Mouse (Mus musculus) G1E (cell line): ENCODE measurements at regions not wholly inside any gene's neighbourhood (a gene's known extent, or its start where the extent isn't known, plus 50 kb on each side); places are given as distances from the start of the nearest gene placed in this dataset.

ENCODE experiments used
- ATAC-seq: 2 replicates; pipeline ENCODE4 v1.8.0; 2016; ENCODE audit warnings: mild to moderate bottlenecking; ENCODE audit not compliant: insufficient number of reproducible peaks, poor library complexity, low FRiP score, severe bottlenecking; ENCODE audit errors: extremely low read depth
- DNase-seq: peaks from one replicate; pipeline ENCODE4 v3.0.0; 2012; ENCODE audit warnings: low spot score
- H3K27me3 ChIP-seq: 2 replicates; pipeline ENCODE4 v1.6.1; 2012; ENCODE audit warnings: mild to moderate bottlenecking, low read length, inconsistent platforms; ENCODE audit not compliant: insufficient read depth
- H3K36me3 ChIP-seq: replicated peaks from 2 replicates; pipeline ENCODE3; 2012; ENCODE audit warnings: mild to moderate bottlenecking, inconsistent platforms
- H3K4me1 ChIP-seq: 2 replicates; pipeline ENCODE4 v1.6.1; 2012; ENCODE audit warnings: low read depth, low read length, inconsistent platforms, mixed read lengths; ENCODE audit not compliant: insufficient read depth
- H3K4me3 ChIP-seq: 2 replicates; pipeline ENCODE4 v1.5.1; 2012; ENCODE audit warnings: low read depth, mild to moderate bottlenecking, inconsistent platforms, low read length, moderate library complexity, mixed read lengths
- H3K9me3 ChIP-seq: replicated peaks from 2 replicates; pipeline ENCODE4 v1.6.1; 2012; ENCODE audit warnings: inconsistent platforms
- CTCF ChIP-seq: IDR thresholded peaks from 2 replicates; pipeline ENCODE4 v1.5.1; 2012; ENCODE audit warnings: low read depth, low read length, inconsistent platforms, mixed read lengths
- GATA1 ChIP-seq: IDR thresholded peaks from 2 replicates; pipeline ENCODE4 v1.6.1; 2012; ENCODE audit warnings: borderline replicate concordance, low read length, inconsistent platforms, mixed read lengths
- GATA2 ChIP-seq: IDR thresholded peaks from 2 replicates; pipeline ENCODE4 v1.6.1; 2012; ENCODE audit warnings: low read depth, low read length, inconsistent platforms, borderline replicate concordance
- POLR2AphosphoS5 ChIP-seq: IDR thresholded peaks from 2 replicates; pipeline ENCODE4 v1.6.1; 2012; ENCODE audit warnings: low read depth, low read length, inconsistent platforms; ENCODE audit not compliant: insufficient replicate concordance
- TAL1 ChIP-seq: conservative IDR thresholded peaks from 2 replicates; pipeline ENCODE4 v1.6.1; 2012; ENCODE audit warnings: low read depth, low read length, inconsistent platforms, mixed read lengths

DNA sequence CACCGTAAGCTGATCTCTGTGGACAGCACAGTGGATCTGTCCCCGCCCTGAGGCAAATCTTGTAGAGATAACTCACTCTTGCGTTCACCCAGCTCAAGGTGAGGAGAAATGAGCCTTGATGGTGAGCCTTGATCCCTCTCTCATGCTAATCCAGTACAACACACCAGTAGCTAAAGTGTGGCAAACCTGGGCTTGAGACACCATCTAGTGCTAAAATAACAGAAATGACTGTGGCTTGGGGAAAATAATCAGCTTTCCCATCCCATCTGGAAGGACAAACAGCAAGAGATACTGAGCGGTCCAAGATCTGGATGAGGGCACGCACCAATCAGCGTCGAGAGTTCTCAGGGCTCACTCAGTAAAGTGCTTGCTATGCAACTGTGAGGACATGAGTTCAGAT is 50.9 kb upstream of the Cbln4 start:
- Histone ChIP-seq H3K4me3 (no peak overlapping the region), H3K27me3 (no peaks in the 10 kb centered on the region), H3K9me3 (peaks cover 56% of the 10 kb centered on the region), H3K36me3 (no peaks in the 10 kb centered on the region), H3K4me1 (no peaks in the 10 kb centered on the region)
- TF ChIP-seq POLR2AphosphoS5 (no peak), GATA1 (no peak), TAL1 (no peak), GATA2 (no peak), CTCF (no peak)
- ATAC-seq (no peak), DNase-seq (no peak)

GRCm38 (mm10) chr2:172103881-172104655 is 60.8 kb upstream of the Cbln4 start:
- Histone ChIP-seq H3K4me1 (no peaks in the 10 kb centered on the region), H3K4me3 (no peak overlapping the region), H3K9me3 (peaks cover 81% of the 10 kb centered on the region), H3K36me3 (no peaks in the 10 kb centered on the region), H3K27me3 (no peaks in the 10 kb centered on the region)
- DNase-seq (no peak), ATAC-seq (no peak)
- TF ChIP-seq TAL1 (no peak), CTCF (no peak), POLR2AphosphoS5 (no peak), GATA2 (no peak), GATA1 (no peak)

DNA sequence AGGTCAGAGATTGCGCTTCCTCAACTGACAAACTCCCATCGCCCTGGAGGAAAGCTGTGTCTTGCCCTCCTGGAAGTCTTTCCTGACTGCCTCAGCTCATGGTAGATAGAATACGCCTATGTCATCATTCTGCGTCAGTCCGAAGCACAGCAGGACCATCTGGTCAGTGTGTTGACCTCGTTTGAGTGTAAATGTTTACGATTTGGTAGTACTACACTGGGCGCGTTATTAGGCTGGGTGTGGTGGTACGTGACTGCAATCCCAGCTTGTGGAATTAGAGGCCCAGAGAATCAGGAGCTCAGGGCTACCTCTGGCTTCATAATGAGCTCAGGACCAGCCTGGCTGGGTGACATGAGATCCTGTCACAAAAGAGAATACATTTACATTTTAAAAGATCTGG is 62.0 kb upstream of the Cbln4 start:
- Histone ChIP-seq H3K4me3 (no peak overlapping the region), H3K36me3 (no peaks in the 10 kb centered on the region), H3K27me3 (no peaks in the 10 kb centered on the region), H3K4me1 (no peaks in the 10 kb centered on the region), H3K9me3 (peaks cover 84% of the 10 kb centered on the region)
- no peak for DNase-seq
- TF ChIP-seq POLR2AphosphoS5 = no peak
- no peak for TF ChIP-seq TAL1
- TF ChIP-seq CTCF = no peak
- TF ChIP-seq GATA1 = no peak
- no peak for TF ChIP-seq GATA2
- no peak for ATAC-seq

DNA sequence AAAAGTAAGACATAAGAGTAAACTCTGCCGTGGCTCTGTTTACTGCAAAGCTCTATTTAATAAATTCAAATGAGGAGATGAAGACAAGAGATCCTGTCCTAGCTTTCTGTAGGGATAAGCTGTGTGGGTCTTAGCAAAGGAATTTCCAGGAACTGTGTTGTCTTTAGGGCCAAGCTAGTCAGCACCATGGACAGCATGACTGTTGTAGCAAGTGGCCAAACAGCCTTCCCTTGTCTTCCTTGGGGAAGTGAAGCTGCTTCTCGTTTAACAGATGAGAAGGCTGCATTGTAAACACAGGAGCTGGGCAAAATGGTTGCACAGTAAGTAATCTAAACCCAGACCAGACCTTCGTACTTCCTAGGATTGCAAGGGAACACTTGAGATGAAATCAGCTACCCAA is 67.4 kb upstream of the Cbln4 start:
- H3K9me3 ChIP-seq = peaks cover 79% of the 10 kb centered on the region
- no peaks in the 10 kb centered on the region for H3K27me3 ChIP-seq
- H3K36me3 ChIP-seq = no peaks in the 10 kb centered on the region
- no peak overlapping the region for H3K4me3 ChIP-seq
- no peak for DNase-seq
- no peaks in the 10 kb centered on the region for H3K4me1 ChIP-seq
- ATAC-seq = no peak
- TF ChIP-seq POLR2AphosphoS5 (no peak), TAL1 (no peak), GATA2 (no peak), GATA1 (no peak), CTCF (no peak)

DNA sequence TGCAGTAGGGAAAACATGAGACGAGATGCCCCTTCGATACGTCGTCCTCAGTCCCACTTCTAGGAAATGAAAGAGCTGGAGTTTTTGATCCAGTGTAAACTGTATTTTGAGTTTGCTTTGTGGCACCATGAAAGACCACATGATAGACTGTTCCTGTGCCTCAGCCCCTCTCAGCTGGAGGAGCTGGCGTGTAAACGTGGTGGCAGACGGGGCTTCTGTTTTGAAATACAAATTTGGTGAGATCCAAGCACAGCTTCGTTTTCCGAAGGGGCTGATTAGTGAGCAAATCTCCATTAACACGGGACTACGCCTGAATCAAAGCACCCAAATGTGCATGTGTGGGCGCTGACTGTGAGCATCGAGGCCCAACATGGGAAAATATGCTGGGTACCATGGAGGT is 70.4 kb upstream of the Cbln4 start:
- Histone ChIP-seq H3K9me3 (peaks cover 68% of the 10 kb centered on the region), H3K4me3 (no peak overlapping the region), H3K36me3 (no peaks in the 10 kb centered on the region), H3K27me3 (no peaks in the 10 kb centered on the region), H3K4me1 (no peaks in the 10 kb centered on the region)
- ATAC-seq = no peak
- TF ChIP-seq CTCF (no peak), GATA1 (no peak), TAL1 (no peak), POLR2AphosphoS5 (no peak), GATA2 (no peak)
- DNase-seq = no peak

GRCm38 (mm10) chr2:172115604-172116206 is 72.4 kb upstream of the Cbln4 start:
- ATAC-seq (no peak), DNase-seq (no peak)
- no peak for TF ChIP-seq CTCF
- TF ChIP-seq TAL1 = no peak
- no peak for TF ChIP-seq POLR2AphosphoS5
- no peak for TF ChIP-seq GATA1
- TF ChIP-seq GATA2 = no peak
- Histone ChIP-seq H3K9me3 (peaks cover 53% of the 10 kb centered on the region), H3K4me1 (no peaks in the 10 kb centered on the region), H3K4me3 (no peak overlapping the region), H3K27me3 (no peaks in the 10 kb centered on the region), H3K36me3 (no peaks in the 10 kb centered on the region)

DNA sequence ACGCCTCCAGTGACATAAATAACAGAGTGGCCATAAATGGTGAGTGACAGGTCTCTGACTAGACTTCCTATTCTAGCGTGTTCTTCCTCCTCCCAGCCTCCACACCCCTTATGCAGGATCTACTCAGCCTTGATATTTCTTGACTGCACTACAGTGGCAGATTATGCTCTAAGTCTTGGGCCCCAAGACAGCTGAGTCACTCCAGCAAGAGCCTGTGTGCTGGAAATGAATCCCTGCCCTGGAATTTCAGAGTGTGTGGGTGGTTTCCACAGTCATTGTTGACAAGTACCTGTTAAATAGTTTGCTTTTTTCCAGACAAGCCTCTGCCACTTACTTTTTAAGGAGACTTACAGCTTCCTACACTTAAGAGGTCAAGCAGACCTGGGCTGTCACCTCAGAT is 84.3 kb upstream of the Cbln4 start:
- no peaks in the 10 kb centered on the region for H3K36me3 ChIP-seq
- no peaks in the 10 kb centered on the region for H3K27me3 ChIP-seq
- TF ChIP-seq CTCF (no peak), GATA2 (no peak), GATA1 (no peak), POLR2AphosphoS5 (no peak), TAL1 (no peak)
- peaks cover 62% of the 10 kb centered on the region for H3K9me3 ChIP-seq
- no peak for ATAC-seq
- H3K4me1 ChIP-seq = no peaks in the 10 kb centered on the region
- no peak overlapping the region for H3K4me3 ChIP-seq
- no peak for DNase-seq
